Mouse (Mus musculus) T-helper 17 cell (primary cell): Measurements from ENCODE around the gene Gm14406.
"Not testable (repeated sequence)": the region's sequence is repeated elsewhere in the genome, so short reads cannot be mapped to it uniquely, and the experiment has no call there.

Source experiments
- in situ Hi-C, 2 experiments: fragments of 300-600 bp; cut with MboI, MseI; formaldehyde crosslinking; loops; 1 replicate in 1 of 2; 2 replicates in 1 of 2; pipeline ENCODE4 v1.15.1; 2025; ENCODE audit warnings: high pct_unique_total_duplicates in 2 of 2

The Gm14406 gene

GRCm38 (mm10) chr2:177577998-177578397 is at the start of gene Gm14406:
Gene Gm14406, minus strand, starts transcription at chr2:177578210.
- in situ Hi-C loops, result loop anchor here in 1 of 2 experiments (5.0 kb wide), 1 partner anchor 506 kb away; the partner anchor contains the start of gene Gm14401

DNA sequence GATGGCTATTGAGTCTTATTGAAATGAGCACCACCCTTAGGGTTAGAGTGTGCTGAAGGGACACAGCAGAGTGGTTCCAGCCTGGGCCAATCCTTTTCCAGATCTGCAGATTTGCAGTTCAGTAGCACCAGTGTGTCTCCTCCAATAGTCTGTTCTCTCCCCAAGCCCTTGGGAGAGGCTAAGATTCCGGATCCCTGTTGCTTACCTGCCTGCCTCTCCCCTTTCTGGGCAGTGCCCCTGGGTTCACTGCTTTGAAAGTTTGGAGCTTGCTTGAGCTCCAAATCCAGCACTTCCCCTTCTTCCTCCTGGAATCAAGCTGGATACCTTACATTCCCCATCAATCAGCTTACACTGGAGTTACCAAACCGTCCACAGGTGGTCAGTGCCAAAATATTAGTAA is 2.9 kb downstream of the Gm14406 start:
- in situ Hi-C loops, result loop anchor here in 1 of 2 experiments (5.0 kb wide), 1 partner anchor 503 kb away; the partner anchor contains the start of gene Gm14401

DNA sequence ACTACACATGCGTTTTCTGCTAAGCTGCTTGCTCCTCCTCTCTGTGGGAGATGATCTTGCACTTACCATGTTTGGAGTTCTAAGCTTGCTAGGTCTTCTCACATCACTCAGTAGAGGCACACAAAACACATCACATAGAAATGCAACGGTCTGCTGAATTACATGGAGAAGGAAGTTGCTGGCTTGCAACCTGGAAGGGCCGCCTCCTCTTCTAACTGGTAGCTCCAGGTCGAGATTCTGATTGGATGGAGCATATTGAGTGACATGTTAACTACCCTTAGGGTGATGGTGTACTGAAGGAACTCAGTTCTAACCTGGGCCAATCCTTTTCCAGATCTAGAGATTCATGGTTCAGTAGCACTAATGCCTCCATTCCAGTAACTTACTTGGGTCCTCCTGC is 18.6 kb downstream of the Gm14406 start:
- in situ Hi-C loops, result not testable (repeated sequence)

DNA sequence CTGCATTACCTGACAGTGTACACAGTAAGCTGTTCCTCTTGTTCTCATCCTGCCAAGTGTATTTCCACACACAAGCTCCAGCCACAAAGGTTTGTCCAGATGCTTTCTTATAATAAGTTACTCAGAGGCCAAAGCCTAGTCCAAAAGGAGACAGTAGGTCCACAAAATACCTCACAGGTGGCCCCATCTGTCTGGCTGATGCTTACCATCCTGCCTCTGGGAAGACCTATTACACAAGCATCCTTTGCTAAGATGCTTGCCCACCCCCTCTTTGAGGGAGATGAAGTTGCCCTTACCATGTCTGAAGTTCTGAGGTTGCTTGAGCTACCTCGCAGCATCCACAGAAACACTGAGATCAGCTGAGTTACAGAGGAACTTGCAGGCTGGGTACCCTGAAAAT is 22.7 kb downstream of the Gm14406 start:
- in situ Hi-C loops, result not testable (repeated sequence)

DNA sequence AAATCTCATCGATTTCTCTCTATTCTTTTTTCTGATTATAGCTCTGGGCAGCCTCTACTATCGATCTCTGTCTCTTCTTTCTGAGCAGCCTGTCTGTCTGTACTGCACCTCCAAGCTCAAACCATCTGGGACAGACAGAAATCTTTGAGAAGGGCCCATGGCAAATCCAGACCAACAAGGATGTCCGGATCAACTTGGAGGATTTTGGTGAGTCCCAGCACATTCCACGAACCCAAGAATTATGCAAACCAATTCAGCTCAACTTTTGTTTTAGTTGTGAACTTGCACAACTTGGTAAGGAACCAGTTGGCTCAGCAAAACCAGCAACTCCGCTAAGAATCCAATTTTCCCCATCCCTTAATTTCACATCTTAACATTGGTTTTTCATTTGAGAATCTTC is 40.3 kb downstream of the Gm14406 start:
- in situ Hi-C loops, result loop anchor here in 1 of 2 experiments (10.0 kb wide), 1 partner anchor 123 kb away; no protein-coding TSS in a partner anchor

DNA sequence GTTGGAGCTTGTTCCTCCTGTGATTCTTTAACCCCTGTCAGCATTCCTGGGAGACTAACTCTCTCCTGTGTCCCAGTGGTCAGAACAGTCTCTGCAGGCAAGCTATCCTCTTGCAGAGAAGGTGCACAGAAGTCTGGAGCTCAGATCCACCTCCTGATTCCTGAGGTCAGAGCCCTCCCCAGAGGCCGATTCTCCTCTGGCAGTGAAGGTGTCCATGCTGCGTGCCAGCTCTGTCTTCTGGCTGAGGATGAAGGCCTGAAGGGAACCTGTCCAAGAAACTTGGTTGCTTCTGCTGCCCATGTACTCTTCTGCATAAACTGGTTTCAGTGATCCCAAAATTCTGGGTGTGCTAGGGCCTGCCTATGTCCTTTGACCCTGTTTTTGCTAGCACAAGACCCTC is 40.9 kb downstream of the Gm14406 start:
- in situ Hi-C loops, result loop anchor here in 1 of 2 experiments (10.0 kb wide), 1 partner anchor 122 kb away; no protein-coding TSS in a partner anchor

DNA sequence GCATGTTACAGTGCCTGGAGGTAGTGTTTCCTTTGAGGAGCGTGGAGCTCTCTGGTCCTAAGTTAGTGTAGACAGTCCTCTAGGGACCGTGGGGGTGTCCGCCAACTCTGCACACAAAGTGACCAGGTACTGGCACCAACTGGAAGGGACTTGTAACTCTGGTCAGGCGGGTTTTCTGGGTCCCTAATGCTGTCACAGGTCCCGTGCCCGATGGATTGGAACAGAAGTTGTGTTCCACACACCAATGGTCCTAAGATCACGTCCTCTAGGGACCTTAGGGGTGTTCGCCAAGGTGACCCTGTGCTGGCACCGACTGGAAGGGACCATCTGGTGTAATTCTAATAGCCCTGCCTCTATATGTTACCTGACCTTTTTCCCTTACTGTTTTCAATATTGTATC is 42.1 kb downstream of the Gm14406 start:
- in situ Hi-C loops, result loop anchor here in 1 of 2 experiments (10.0 kb wide), 1 partner anchor 121 kb away; no protein-coding TSS in a partner anchor

DNA sequence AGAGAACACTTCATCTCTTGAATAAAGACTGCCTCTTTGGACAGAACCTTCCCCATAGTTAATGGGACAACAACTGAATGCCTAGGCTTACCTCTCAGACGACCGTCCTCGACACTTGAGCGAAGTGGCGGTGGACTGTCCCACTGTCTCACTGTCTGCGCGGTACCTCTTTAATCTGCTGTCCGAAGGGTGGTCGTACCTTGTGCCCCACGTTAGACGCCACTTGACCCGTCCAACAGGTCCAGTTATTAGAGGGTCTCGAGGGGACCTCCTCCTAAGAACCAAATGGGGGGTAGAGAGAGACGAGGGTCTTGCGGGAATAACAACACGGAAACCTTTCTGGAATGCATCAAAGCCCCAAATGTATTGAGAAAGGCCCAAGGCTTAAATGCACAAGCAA is 53.8 kb downstream of the Gm14406 start:
- in situ Hi-C loops, result loop anchor here in 1 of 2 experiments (25.0 kb wide), 1 partner anchor 238 kb away; the partner anchor contains the start of gene Gm14322

- in situ Hi-C loops, result loop anchor here in 1 of 2 experiments (25.0 kb wide), 1 partner anchor 239 kb away; the partner anchor contains the start of gene Gm14322
These were observed 54.3 kb downstream of the Gm14406 start for GRCm38 (mm10) chr2:177523674-177524073.

GRCm38 (mm10) chr2:177523061-177523460 is 54.9 kb downstream of the Gm14406 start:
- in situ Hi-C loops, result loop anchor here in 1 of 2 experiments (25.0 kb wide), 1 partner anchor 239 kb away; the partner anchor contains the start of gene Gm14322

DNA sequence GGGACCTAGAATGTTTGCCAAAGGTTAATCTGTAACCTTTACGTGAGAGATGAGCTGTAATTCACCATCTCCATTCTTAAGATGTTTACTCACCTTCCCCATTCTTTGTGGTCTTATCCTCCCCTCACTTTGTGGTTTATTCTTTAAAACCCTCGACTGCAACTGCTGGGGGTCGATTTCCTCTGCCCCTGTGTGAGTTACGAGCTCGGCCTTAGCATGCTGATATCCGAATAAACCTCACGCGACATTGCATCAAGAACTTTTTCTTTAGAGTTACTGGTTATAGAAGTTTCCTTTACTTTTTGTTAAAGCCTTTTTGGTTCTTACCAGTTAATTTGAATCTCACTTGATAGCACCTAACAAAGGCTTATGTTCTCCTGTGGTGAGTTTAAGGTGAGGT is 58.0 kb downstream of the Gm14406 start:
- in situ Hi-C loops, result loop anchor here in 1 of 2 experiments (25.0 kb wide), 1 partner anchor 242 kb away; the partner anchor contains the start of gene Gm14322
